Mouse (Mus musculus): Measurements from ENCODE around the gene Bhlhe23. TPM values are rescaled to one million over a fixed set of nuclear protein-coding genes. Genes with fewer than 3 reads are reported as not detected.

The Bhlhe23 gene
- total and polyA plus RNA-seq, 3 experiments: not detected

- WGBS: 78% methylated on average over 11 of the region's 11 CpGs
- H3K4me1 ChIP-seq (ENCODE audit: control insufficient read depth, insufficient read depth, low read length): no peaks in the 10 kb centered on the region
- no peaks in the 10 kb centered on the region for H3K36me3 ChIP-seq (ENCODE audit: control insufficient read depth, insufficient read depth, low read length)
- intact Hi-C loops (cut with DNase I): no loop called here
- H3K9ac ChIP-seq (ENCODE audit: low read depth, low read length): no peak overlapping the region
- H3K27me3 ChIP-seq (ENCODE audit: control insufficient read depth, insufficient read depth, low read length): no peaks in the 10 kb centered on the region; the same call in 1 of the 2 replicates
- no peak overlapping the region for H3K4me3 ChIP-seq
- H3K27ac ChIP-seq: no peak overlapping the region
- no peak for TF ChIP-seq EP300 (IDR thresholded peaks at IDR 0.05; ENCODE audit: insufficient read depth, low read depth, low read length)
- TF ChIP-seq CTCF (IDR thresholded peaks at IDR 0.05): no peak
- no peak for DNase-seq
- no peaks in the 10 kb centered on the region for H3K79me2 ChIP-seq (replicated peaks; ENCODE audit: control insufficient read depth, insufficient read depth, low read length)
Measured at GRCm38 (mm10) chr2:180764986-180765385, 11.7 kb downstream of the Bhlhe23 start.

GRCm38 (mm10) chr2:180758513-180759263, 18.0 kb downstream of the Bhlhe23 start:
- no peaks in the 10 kb centered on the region for H3K36me3 ChIP-seq (ENCODE audit: control insufficient read depth, insufficient read depth, low read length)
- no peaks in the 10 kb centered on the region for H3K79me2 ChIP-seq (replicated peaks; ENCODE audit: control insufficient read depth, insufficient read depth, low read length)
- intact Hi-C loops (cut with DNase I): no loop called here
- no peak overlapping the region for H3K9ac ChIP-seq (ENCODE audit: low read depth, low read length)
- no peak for TF ChIP-seq CTCF (IDR thresholded peaks at IDR 0.05)
- TF ChIP-seq POLR2A (IDR thresholded peaks at IDR 0.05; ENCODE audit: insufficient read depth, low read depth, low read length): no peak
- 52% methylated on average over 15 of the region's 15 CpGs for WGBS
- no peaks in the 10 kb centered on the region for H3K4me1 ChIP-seq (ENCODE audit: control insufficient read depth, insufficient read depth, low read length)
- no peaks in the 10 kb centered on the region; the same call in 1 of the 2 replicates for H3K27me3 ChIP-seq (ENCODE audit: control insufficient read depth, insufficient read depth, low read length)
- no peak overlapping the region for H3K27ac ChIP-seq
- no peak overlapping the region for H3K4me3 ChIP-seq
- DNase-seq: no peak

- H3K27me3 ChIP-seq (ENCODE audit: control insufficient read depth, insufficient read depth, low read length): no peaks in the 10 kb centered on the region
- 46% methylated on average over 2 of the region's 2 CpGs for WGBS
- no peaks in the 10 kb centered on the region for H3K79me2 ChIP-seq (replicated peaks; ENCODE audit: control insufficient read depth, insufficient read depth, low read length)
- H3K36me3 ChIP-seq (ENCODE audit: control insufficient read depth, insufficient read depth, low read length): no peaks in the 10 kb centered on the region
- intact Hi-C loops (cut with DNase I): no loop called here
- no peak overlapping the region for H3K9ac ChIP-seq (ENCODE audit: low read depth, low read length)
- no peak for DNase-seq
- H3K27ac ChIP-seq: no peak overlapping the region
- TF ChIP-seq CTCF (IDR thresholded peaks at IDR 0.05): no peak
- TF ChIP-seq EP300 (IDR thresholded peaks at IDR 0.05; ENCODE audit: insufficient read depth, low read depth, low read length): no peak
- TF ChIP-seq POLR2A (IDR thresholded peaks at IDR 0.05; ENCODE audit: insufficient read depth, low read depth, low read length): no peak
- H3K4me1 ChIP-seq (ENCODE audit: control insufficient read depth, insufficient read depth, low read length): no peaks in the 10 kb centered on the region
- H3K4me3 ChIP-seq: no peak overlapping the region
Measured at GRCm38 (mm10) chr2:180756786-180757185, 19.9 kb downstream of the Bhlhe23 start.

- no peaks in the 10 kb centered on the region for H3K36me3 ChIP-seq (ENCODE audit: control insufficient read depth, insufficient read depth, low read length)
- no peak overlapping the region for H3K4me3 ChIP-seq
- no peaks in the 10 kb centered on the region for H3K4me1 ChIP-seq (ENCODE audit: control insufficient read depth, insufficient read depth, low read length)
- H3K27me3 ChIP-seq (ENCODE audit: control insufficient read depth, insufficient read depth, low read length): no peaks in the 10 kb centered on the region
- 1% methylated on average over 8 of the region's 8 CpGs for WGBS
- TF ChIP-seq CTCF (IDR thresholded peaks at IDR 0.05) (no peak), POLR2A (IDR thresholded peaks at IDR 0.05; ENCODE audit: insufficient read depth, low read depth, low read length) (no peak), EP300 (IDR thresholded peaks at IDR 0.05; ENCODE audit: insufficient read depth, low read depth, low read length) (no peak)
- no peak overlapping the region for H3K9ac ChIP-seq (ENCODE audit: low read depth, low read length)
- peak; percentile 38 to 64 for DNase-seq
- no peak overlapping the region for H3K27ac ChIP-seq
- H3K79me2 ChIP-seq (replicated peaks; ENCODE audit: control insufficient read depth, insufficient read depth, low read length): no peaks in the 10 kb centered on the region
- intact Hi-C loops (cut with DNase I): no loop called here
Measured at GRCm38 (mm10) chr2:180755896-180756295, 20.8 kb downstream of the Bhlhe23 start.

GRCm38 (mm10) chr2:180754976-180755688, 21.6 kb downstream of the Bhlhe23 start:
- no peaks in the 10 kb centered on the region for H3K4me1 ChIP-seq (ENCODE audit: control insufficient read depth, insufficient read depth, low read length)
- H3K79me2 ChIP-seq (replicated peaks; ENCODE audit: control insufficient read depth, insufficient read depth, low read length): no peaks in the 10 kb centered on the region
- no peaks in the 10 kb centered on the region for H3K36me3 ChIP-seq (ENCODE audit: control insufficient read depth, insufficient read depth, low read length)
- H3K4me3 ChIP-seq: no peak overlapping the region
- no peak overlapping the region for H3K27ac ChIP-seq
- no peak overlapping the region for H3K9ac ChIP-seq (ENCODE audit: low read depth, low read length)
- DNase-seq: no peak
- 75% methylated on average over 5 of the region's 5 CpGs for WGBS
- intact Hi-C loops (cut with DNase I): no loop called here
- H3K27me3 ChIP-seq (ENCODE audit: control insufficient read depth, insufficient read depth, low read length): no peaks in the 10 kb centered on the region
- TF ChIP-seq CTCF (IDR thresholded peaks at IDR 0.05) (no peak), POLR2A (IDR thresholded peaks at IDR 0.05; ENCODE audit: insufficient read depth, low read depth, low read length) (no peak), EP300 (IDR thresholded peaks at IDR 0.05; ENCODE audit: insufficient read depth, low read depth, low read length) (no peak)

GRCm38 (mm10) chr2:180748904-180749303, 27.8 kb downstream of the Bhlhe23 start:
- Histone ChIP-seq H3K4me1 (ENCODE audit: control insufficient read depth, insufficient read depth, low read length) (no peaks in the 10 kb centered on the region), H3K27ac (no peak overlapping the region), H3K27me3 (ENCODE audit: control insufficient read depth, insufficient read depth, low read length) (no peaks in the 10 kb centered on the region), H3K36me3 (ENCODE audit: control insufficient read depth, insufficient read depth, low read length) (no peaks in the 10 kb centered on the region), H3K4me3 (no peak overlapping the region), H3K9ac (ENCODE audit: low read depth, low read length) (no peak overlapping the region), H3K79me2 (replicated peaks; ENCODE audit: control insufficient read depth, insufficient read depth, low read length) (no peaks in the 10 kb centered on the region)
- intact Hi-C loops (cut with DNase I): loop anchor here (2.0 kb wide), 1 partner anchor 276 kb away; no protein-coding TSS in a partner anchor
- no peak for TF ChIP-seq CTCF (IDR thresholded peaks at IDR 0.05)
- no peak for TF ChIP-seq EP300 (IDR thresholded peaks at IDR 0.05; ENCODE audit: insufficient read depth, low read depth, low read length)
- no peak for TF ChIP-seq POLR2A (IDR thresholded peaks at IDR 0.05; ENCODE audit: insufficient read depth, low read depth, low read length)
- DNase-seq: no peak
- 44% methylated on average over 5 of the region's 5 CpGs for WGBS
